In the genomic region with DNA sequence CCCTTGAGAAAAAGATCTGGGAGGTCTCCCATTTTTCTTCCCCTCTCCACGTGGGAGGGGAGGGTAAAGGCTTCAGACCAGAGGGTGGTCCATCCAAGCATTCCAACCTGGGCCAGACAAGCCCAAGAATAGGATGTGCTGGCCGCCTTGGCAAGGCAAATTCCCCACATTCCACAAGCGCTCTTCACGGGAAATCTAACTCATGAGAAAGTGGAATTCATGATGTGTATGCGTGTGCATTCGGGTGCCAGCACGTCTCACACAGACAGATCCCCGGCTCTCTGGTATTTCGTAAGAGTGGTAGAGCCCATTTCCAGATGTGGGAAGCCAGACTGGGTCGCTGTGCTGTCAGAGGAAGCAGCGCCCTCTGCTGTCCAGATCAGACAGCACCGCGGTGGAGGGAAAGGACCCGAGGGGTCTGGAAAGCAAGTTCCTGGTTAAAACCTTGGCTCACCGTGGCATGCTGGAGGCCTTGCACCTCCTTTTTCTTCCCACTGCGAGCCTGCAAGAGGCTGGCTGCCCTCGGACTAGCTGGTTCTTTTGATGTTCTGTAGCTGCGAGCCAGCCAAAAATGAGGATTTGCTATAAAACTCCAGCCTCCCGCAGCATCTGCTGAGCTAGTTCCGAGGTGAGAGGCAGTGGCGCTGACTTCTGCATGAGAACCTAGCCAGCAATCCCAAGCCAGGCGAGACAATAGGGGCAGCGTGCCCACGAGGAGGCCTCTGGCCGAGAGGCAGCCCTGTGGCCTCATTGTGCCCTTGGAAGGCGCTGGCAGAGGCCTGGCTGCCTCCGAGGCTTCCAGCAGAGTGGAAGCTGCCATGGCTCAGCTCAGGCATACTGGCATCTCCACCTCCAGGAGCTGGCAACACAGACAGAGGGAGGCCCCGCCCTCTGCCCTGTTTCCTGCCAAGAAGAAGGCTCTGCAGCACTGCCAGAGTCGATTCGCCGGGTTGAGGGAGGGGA, we compare ENCODE assay signal across 7 mouse cellular contexts.
DNase-seq lines count a peak whose midpoint lies in the region; ATAC-seq lines count a peak whose summit lies in the region.

No protein-coding gene starts in this region.

- WGBS in intestine, embryonic 15.5 days = 1% methylated on average over 31 of the region's 31 CpGs
- 1% methylated on average over 31 of the region's 31 CpGs for WGBS in midbrain, embryonic 10.5 days

- H3K4me2 ChIP-seq in intestine, embryonic 15.5 days (replicated peaks) = peak overlapping the region; percentile 91

- H3K9me3 ChIP-seq in intestine, embryonic 15.5 days = no peaks in the 10 kb centered on the region
- no peaks in the 10 kb centered on the region for H3K9me3 ChIP-seq in midbrain, embryonic 10.5 days (replicated peaks)

- H3K36me3 ChIP-seq in intestine, embryonic 15.5 days = no peaks in the 10 kb centered on the region
- no peaks in the 10 kb centered on the region for H3K36me3 ChIP-seq in midbrain, embryonic 10.5 days

- peak overlapping the region; percentile 42 for H3K4me3 ChIP-seq in intestine, embryonic 15.5 days (replicated peaks)
- peak overlapping the region; percentile 58 for H3K4me3 ChIP-seq in midbrain, embryonic 10.5 days

- intact Hi-C loops in gastrocnemius, postnatal 36 days (cut with DNase I) = loop anchor here (1.0 to 2.0 kb wide), 3 partner anchors 47 to 241 kb away; no protein-coding TSS in a partner anchor
- intact Hi-C loops in left cerebral cortex, postnatal 25 days (cut with DNase I) = loop anchor here (1.0 to 5.0 kb wide), 5 partner anchors 47 to 293 kb away; no protein-coding TSS in a partner anchor

- peak; percentile 95 for DNase-seq in adrenal gland, adult 2 months
- DNase-seq in embryo, embryonic 11.5 days (ENCODE audit: low read depth, low spot score) = peak; percentile 88
- peak; percentile 93 to 94 for DNase-seq in gastrocnemius, postnatal 36 days
- DNase-seq in left cerebral cortex, postnatal 25 days (ENCODE audit: low spot score in 2 of 2) = peak; percentile 88 to 95
- DNase-seq in midbrain, embryonic 10.5 days (ENCODE audit: low spot score) = peak; percentile 94
- peak; percentile 96 for DNase-seq in right cerebral cortex, postnatal 4 days

- H3K27me3 ChIP-seq in intestine, embryonic 15.5 days (replicated peaks) = no peaks in the 10 kb centered on the region
- H3K27me3 ChIP-seq in midbrain, embryonic 10.5 days (ENCODE audit: low read depth, poor library complexity, severe bottlenecking) = peaks cover 54% of the 10 kb centered on the region

- peak overlapping the region; percentile 51 for H3K9ac ChIP-seq in intestine, embryonic 15.5 days

- peak; percentile 87 for ATAC-seq in intestine, embryonic 15.5 days

- peaks cover 47% of the 10 kb centered on the region for H3K4me1 ChIP-seq in intestine, embryonic 15.5 days (replicated peaks)
- peaks cover 52% of the 10 kb centered on the region for H3K4me1 ChIP-seq in midbrain, embryonic 10.5 days

- H3K27ac ChIP-seq in intestine, embryonic 15.5 days = peak overlapping the region; percentile 98
- H3K27ac ChIP-seq in midbrain, embryonic 10.5 days (replicated peaks) = peak overlapping the region; percentile 85

Comparison
In these comparisons a context has a peak if more than half of its experiments do, and no peak if none do; other contexts are left out.
1. Peak in every context shown above with its lines: DNase-seq, ATAC-seq, H3K4me3 ChIP-seq and H3K27ac ChIP-seq.